Mouse (Mus musculus): ENCODE results near the gene Rab42.

DNA sequence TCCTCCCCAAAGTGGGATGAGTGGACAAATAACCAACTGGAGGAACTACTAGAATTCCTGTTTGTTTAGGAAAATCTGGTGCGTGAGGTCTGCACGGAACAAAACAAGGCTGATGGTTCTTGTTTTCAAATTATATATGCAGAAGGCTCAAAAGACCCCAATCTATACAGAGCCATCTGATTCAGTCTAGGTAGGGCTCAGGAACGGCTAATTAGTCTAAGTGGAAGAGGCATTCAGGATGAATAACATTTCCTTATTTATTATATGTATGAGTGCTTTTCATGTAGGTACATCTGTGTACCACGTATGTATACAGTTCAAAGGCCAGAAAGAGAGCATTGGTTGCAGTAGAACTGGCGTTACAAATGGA, 42.6 kb upstream of the Rab42 start:
- no peak for TF ChIP-seq CTCF (IDR thresholded peaks at IDR 0.05; ENCODE audit: borderline replicate concordance, insufficient read depth, low read depth, low read length)
- TF ChIP-seq POLR2A (IDR thresholded peaks at IDR 0.05; ENCODE audit: borderline replicate concordance, insufficient read depth, low read length), result no peak
